Mouse (Mus musculus): ENCODE data around the gene Sec23ip.

Gene Sec23ip

GRCm38 (mm10) chr7:128779305-128779704, 34.6 kb downstream of the Sec23ip start:
- peak; percentile 75 for DNase-seq (ENCODE audit: low read depth, low spot score)

- no peak for DNase-seq (ENCODE audit: low read depth, low spot score)
These were observed 37.1 kb downstream of the Sec23ip start for GRCm38 (mm10) chr7:128781846-128782245.

- no peak for DNase-seq (ENCODE audit: low read depth, low spot score)
These were observed 45.3 kb downstream of the Sec23ip start for GRCm38 (mm10) chr7:128790045-128790444.

- no peak for DNase-seq (ENCODE audit: low read depth, low spot score)
These were observed 48.7 kb downstream of the Sec23ip start for GRCm38 (mm10) chr7:128793464-128793863.

GRCm38 (mm10) chr7:128824986-128825563, 80.3 kb downstream of the Sec23ip start:
- no peak for DNase-seq (ENCODE audit: low read depth, low spot score)

- no peak for DNase-seq (ENCODE audit: low read depth, low spot score)
These were observed 87.8 kb downstream of the Sec23ip start for GRCm38 (mm10) chr7:128832455-128833081.

- DNase-seq (ENCODE audit: low read depth, low spot score), result peak; percentile 34
These were observed 88.5 kb downstream of the Sec23ip start for GRCm38 (mm10) chr7:128833196-128833595.

All from R1 (cell line).